Mouse (Mus musculus) E14TG2a.4 (cell line): ENCODE data around the gene Zscan22.

Experiments used
- CTCF ChIP-seq: conservative IDR thresholded peaks from 2 replicates; pipeline ENCODE4 v1.5.1; 2014; ENCODE audit warnings: low read length
- NANOG ChIP-seq: IDR thresholded peaks from 2 replicates; pipeline ENCODE4 v1.6.1; 2014; ENCODE audit warnings: borderline replicate concordance, low read length, mixed read lengths
- POU5F1 ChIP-seq: IDR thresholded peaks from 2 replicates; pipeline ENCODE4 v1.6.1; 2014; ENCODE audit warnings: low read length, borderline replicate concordance

- TF ChIP-seq CTCF (no peak), POU5F1 (no peak), NANOG (no peak)
Observed at GRCm38 (mm10) chr7:12921318-12921704, 23.7 kb downstream of the Zscan22 start.
